Mouse (Mus musculus) embryo, embryonic 10 days (tissue): ENCODE measurements at regions not wholly inside any gene's neighbourhood (a gene's known extent, or its start where the extent isn't known, plus 50 kb on each side); places are given as distances from the start of the nearest gene placed in this dataset.
"Not testable (repeated sequence)": the region's sequence is repeated elsewhere in the genome, so short reads cannot be mapped to it uniquely, and the experiment has no call there.

ENCODE experiments used
- DNase-seq: peaks from one replicate; pipeline ENCODE4 v3.0.0-alpha.2; 2015; ENCODE audit warnings: low spot score

DNA sequence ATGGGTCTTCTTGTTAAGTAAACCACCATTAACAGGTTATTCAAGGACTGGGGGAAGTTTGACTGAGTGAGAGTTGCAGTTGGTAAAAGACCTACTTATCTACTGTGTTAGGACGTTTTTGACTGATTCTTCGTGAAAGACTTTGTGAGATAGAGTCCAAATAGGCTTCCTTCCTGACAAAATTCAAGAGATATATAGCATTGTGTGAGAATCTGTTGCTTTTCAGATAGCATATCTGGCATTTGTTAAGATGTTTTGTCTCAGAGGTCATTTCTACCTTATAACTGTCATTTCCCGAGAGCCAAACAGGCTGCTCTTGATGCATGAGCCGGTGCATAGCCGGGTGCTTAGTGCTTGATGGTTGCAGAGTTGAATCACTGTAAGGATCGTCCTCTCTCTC, 214.8 kb downstream of the Pten start:
- DNase-seq, result no peak

DNA sequence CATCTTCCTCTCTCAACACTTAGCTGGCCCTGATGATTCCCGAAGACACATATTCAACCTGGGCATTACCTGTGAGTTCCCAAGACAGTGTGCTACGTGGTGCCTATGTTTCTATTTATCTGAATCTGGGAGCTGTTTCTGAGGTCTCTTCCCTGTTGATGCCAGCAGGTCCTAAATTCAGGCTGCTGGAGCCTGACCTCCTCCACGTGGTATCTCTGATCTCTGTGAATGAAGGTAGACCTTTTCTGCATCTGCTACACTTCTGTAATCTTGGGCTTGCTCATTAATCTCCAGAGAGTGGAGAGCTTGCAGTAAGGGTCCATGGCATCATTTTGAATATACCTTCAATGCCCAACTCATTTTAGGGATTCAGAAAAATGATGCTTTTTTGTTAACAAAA, 215.8 kb downstream of the Pten start:
- no peak for DNase-seq

DNA sequence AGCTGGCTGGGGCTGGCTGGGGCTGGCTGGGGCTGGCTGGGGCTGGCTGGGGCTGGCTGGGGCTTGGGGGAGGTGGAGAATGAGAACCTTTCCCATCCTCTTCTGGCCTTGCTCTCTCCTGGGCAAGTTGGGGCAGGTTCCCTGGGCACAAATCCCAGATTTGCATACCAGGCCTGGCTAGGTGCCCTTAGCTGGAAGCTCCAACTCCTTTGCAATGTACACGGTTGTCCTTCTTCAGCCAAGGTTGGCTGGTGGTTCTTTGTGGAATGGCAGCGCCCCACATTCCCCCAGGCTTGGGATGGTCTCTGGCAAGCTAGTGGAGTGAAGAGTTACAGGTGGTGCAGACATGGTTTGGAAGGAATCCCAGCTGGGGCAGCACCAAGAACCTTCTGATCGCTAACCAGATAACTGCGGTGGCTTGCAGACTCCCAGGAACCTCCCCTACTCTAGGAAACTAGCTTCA, 217.5 kb downstream of the Pten start:
- DNase-seq, result no peak

DNA sequence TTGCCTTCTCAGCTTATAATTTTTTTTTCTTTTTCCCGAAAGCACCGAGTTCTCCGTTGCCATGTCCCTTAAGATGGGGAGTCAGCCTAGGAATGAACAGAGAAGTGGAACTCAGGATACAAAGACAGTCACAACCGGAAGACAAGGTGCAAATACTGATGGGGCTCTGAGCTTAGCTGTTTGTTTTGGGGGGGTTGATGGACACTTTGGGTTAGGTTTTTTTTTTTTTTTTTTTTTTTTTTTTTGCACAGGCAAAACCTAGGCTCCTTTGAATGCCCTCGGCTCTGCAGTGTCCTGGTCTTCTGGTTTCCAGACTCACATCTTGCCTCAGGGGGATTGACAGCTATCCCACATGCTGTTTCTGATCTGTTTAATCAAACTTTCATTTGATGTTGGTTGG, 218.0 kb downstream of the Pten start:
- DNase-seq, result no peak

DNA sequence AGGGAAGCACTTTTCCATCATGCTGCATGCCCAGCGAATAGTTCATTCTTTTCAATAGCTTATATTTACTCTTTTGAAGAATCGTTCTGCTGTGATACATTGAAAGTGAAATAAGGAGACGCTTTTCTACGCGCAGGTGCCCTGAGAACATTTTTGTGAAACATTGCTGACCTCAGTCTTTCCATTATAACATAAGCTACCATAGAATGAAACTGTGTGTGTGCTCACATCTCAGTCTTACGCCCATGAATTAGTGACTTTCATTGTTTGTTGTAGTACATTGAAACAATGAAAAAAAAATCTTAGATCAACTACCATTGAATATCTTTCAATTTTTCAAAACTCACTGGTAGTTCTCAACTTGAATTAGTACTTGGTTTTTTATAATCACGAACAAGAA, 219.2 kb downstream of the Pten start:
- no peak for DNase-seq

DNA sequence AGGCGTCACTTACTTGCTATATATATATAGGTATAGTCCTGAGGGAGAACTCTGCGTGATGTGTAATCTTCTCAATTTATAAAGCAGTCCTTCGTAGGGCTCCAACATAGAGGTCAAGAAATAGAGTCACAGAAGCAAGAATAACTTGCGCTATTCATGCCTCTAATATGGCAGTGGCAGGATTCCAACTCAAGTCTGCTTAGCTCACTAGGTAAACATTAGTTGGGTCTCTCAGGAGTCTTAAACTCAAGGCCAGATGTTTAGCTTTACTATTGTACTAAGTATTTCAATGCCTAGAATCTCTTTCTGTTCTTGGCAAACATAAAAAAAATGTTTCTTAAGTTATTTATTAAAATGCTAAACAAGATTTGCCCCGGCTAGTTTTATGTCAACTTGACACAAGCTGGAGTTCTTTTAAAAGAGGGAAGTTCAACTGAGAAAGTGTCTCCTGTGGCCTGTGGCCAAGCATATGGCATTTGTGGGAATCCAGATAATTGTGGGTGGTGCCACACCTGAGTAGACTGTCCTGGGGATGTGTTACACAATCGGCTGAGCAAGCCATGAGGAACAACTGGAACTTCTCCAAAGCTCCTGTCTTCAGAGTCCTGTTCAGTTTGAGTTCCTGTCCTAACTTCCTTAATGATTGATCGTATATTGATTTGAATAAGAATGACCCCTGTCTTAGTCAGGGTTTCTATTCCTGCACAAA, 220.9 kb downstream of the Pten start:
- no peak for DNase-seq

DNA sequence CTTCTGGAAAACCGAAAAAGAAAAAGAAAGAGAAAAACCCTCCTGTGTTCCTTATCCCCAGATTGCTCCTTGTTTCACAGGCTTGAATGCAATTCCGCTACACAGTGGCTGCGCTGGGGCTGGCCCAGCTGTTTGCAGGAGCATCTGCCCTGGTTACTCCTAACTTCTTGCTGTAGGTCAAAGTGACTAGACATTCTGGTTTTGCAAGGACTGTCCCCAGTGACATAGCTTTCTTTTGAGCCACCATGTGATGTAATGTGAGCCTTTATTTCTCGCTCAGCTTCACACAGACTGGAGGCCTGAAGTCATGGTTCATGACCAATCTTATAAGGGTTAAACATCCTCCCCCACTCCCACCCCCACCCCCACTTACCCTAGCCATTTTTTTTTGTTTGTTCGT, 222.8 kb downstream of the Pten start:
- peak; percentile 22 for DNase-seq

DNA sequence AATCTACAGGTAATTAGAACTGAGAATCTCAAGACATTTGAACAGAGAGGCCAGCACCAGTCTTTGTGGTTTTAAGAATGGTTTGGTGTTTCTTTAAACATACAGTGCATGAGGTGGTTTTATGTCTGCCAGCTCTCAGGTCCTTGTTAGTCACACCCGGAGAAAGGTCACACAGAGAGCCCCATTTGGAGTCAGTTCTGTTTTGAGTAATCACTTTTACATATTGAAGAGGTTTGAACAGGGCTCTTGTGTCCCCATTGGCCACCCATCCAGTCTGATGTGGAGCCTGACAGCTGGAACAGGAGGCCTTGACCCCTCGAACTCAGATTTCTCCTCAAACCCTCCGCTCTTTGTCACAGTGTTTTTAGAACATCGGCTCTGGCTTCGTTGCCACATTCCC, 231.4 kb downstream of the Pten start:
- DNase-seq, result peak; percentile 13

DNA sequence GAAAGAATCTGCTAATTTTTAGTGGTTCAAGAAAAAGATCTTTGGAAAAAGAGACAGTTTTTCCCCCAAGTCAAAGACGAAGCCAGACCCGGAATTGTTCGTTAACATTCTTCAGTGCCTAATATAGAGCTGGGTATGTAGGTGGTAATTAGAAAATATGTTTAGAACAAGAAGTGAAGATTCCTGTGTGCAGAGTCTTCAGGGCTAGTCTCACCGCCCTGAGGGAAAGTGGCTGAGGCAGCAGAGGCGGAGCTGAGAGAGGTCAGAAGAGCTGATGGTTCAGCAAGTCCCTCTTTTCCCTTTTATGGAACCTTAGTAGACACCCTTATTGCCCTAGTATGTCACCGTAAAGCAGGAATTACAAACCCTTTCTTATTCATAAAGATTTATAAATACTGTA, 232.0 kb downstream of the Pten start:
- DNase-seq, result peak; percentile 12

DNA sequence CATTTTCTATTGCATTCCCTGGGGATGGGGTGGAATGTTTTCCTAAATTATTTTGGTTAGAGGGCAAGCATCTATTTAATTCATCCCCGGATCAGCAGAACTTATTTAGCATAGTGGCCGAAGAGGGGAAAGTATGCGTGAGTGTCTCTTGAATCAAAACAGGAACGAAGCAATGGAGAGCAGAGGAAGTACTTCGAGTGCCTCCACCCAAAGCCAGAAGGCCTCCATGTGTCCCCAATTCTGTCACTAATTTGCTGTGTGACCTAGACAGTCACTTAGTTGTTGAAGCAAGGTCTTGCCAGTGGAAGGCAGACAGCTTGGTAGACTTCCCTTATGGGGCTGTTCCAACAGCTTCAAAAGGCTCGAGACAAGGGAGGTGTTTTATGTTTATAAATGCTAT, 233.3 kb downstream of the Pten start:
- peak; percentile 9 for DNase-seq

DNA sequence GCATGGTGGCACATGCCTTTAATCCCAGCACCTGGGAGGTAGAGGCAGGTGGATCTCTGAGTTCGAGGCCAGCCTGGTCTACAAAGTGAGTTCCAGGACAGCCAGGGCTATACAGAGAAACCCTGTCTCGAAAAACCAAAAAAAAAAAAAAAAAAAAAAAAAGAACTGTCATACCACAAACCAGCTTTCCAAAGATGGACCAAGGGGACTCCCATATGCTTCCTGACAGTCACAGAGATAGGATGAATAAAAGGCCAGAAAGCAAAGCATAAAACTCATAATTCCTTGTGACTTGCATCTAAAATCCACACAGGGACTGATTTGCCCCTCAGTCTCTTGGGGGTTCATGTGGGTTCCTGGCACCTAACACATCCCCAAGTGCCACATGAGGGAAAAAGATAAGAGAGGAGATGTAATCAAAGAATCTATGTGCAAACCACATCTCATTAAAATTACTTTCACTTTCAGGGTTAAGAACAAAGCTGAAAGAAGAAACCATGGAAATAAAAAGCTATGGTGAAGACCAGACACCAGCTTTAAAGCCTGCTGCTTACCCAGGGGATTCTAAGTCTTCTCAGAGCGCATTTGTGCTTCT, 241.4 kb downstream of the Pten start:
- DNase-seq, result no peak

DNA sequence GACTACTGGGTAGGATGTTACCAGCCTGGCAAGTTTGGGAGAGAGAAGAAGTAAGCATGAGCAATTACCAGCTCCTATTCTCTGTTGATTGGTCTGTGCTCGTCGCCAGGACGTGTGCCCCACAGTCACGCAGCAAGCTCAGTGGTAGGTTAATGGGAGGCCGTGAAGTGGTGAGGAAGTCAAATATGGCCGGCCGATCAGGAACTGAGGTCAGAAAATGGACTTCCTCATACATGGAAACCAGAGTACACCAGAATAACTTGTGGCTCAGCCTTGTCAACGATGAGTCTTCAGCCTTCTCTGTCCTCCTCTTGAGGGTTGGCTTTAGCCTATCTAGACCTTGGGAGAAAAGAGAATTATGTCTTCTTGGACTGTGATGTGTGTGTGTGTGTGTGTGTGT, 250.3 kb downstream of the Pten start:
- no peak for DNase-seq

DNA sequence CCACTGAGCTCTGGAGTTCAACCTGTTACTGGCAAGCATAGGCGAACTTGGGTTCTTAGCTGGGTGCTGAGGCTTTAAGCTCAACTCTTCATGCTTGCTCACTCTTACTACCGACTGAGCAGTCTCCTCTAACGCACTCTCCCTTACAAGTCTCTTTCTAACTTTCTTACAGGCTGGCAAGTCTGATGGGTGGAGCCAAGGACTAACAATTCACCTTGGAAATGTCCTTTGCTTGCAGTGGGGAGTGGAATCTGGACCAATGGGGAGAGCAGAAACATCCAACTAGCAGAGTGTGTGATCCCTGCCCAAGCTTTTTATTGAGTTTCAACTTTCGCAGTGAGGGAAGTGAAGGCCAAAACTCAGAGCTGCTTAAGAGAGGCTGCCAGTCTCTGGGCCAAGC, 250.8 kb downstream of the Pten start:
- DNase-seq, result no peak

DNA sequence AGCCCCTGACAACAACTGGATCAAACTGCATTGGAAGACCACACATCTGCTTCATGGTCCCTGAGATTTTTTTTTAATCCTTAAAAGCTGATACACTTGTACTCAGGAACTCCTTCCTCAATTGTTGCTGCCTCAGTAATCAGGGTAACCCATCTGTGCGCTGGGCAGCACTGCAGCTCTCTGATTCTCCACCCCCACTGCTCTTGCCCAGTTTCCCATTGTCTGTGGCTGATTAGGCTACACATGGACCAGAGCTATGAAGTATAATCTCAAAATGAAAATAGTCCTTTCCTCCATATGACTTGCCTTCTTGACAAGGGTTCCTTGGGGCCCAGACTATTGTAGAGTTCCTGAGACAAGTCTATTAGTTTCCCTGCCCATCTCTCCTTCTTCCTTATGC, 251.5 kb downstream of the Pten start:
- no peak for DNase-seq

DNA sequence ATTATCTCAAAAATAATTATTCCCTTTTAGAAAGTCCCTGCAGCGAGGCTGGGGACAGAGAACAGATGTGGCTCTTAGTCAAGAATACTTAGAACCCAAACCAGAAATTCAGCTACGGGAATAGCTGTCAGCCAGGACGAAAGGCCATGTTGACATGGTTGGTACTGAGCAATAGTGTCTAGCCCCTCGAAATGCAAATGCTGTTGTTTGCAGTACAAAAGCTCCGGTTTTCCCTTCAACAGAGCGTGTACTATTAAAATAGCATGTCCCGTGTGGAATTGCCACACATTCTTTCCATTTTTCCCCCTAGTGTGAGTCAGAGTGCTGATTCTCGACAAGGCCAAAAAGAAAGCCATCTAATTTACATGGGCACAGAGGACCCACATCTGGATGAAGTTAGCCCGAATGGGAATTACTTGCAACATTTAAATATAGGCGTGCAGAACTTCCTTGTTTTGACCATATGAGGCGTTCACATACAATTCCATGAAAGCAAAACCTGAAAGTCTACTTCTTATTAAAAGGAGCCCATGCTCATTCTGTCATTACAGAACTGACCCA, 253.7 kb downstream of the Pten start:
- no peak for DNase-seq

DNA sequence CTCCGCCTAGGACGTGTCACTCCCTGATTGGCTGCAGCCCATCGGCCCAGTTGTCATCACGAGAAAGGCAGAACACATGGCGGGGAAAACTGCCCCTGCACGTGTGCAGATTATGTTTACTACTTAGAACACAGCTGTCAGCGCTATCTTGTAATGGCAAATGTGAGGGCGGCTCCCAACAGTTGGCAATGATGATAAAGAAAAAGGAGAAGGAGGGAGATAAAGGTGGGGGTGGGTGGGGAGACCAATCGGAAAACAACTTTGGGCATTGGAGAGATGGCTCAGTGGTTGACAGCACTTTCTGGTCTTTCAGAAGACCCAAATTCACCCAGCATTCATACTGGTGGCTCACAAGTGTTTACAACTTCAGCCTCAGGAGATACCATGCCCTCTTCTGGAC, 257.6 kb downstream of the Pten start:
- DNase-seq, result not testable (repeated sequence)

DNA sequence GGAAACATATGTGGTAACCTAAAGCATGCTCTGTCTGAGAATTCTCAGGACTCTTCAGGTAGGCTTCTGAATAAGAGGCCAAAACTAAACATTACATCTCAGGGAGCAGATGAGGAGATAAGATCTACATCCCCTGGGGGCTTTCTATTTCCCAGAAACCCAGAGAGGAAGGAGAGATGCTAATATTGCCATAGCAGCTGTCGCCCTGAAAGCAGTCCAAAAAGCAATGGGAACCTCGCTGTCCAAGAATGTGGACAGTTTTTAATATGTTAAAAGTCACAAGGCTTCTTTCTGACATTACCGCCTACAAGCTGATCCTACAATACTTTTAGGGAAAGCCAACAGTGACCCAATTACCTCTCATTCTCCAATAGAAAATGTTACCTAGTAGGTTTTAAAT, 263.9 kb downstream of the Pten start:
- no peak for DNase-seq

DNA sequence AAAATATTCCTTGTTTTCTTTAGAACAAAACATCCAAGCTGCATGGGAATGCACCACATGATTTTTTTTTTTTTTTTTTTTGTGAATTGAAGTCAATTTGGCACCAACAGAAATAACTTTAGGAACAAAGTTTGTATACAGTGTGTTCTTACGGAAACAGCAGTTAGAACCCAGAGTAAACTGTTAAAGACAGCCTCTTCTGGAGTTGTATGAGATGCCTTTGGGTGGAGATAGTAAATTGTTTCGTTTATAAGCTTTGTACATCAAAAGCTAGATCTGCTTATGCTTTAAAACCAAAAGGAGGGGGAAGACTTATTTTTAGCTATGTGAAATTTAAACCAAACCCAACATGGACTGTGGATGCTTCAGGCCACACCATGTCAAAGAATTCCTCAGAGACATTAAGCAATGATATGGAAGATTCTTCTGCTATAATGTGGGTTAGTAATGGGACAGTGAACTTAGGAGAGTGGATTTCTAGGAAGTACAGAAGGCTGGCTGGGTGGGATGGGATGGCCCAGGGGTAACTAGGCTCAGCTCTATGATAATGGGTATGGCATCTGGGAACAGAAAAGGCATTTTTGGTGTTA, 265.6 kb downstream of the Pten start:
- no peak for DNase-seq

DNA sequence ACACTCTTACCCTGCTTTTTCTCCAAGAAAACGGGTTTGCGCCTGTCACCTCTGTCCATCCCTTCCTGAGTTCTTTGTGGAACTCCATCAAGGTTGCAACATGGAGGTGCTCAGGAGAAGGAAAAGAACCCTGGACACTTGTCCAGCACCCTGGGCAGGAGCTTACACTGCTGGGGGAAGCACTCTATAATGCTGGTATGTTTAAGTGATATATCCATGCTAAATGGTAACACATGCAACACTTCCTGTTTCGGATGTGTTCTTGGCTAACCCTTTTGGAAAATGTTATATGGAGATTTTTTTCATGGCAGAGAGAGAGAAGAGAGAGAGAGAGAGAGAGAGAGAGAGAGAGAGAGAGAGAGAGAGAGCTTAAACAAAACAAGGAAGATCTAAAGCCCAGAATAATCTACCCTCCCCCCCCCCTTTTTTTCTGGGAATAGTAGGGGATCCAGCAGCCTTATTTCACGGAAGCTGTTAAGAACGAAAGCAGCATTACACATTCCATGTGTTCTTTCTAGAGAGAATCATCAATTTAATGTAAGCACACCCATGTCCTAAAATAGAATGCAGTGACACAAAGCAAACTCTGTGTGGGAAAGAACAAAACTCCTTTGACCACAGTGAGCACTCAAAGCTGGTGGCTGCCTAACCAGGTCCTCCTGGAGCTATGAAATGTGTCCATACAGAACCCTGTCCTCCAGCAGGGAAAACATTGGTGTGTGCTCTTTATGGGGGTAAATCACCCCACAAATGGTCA, 272.6 kb downstream of the Pten start:
- no peak for DNase-seq

DNA sequence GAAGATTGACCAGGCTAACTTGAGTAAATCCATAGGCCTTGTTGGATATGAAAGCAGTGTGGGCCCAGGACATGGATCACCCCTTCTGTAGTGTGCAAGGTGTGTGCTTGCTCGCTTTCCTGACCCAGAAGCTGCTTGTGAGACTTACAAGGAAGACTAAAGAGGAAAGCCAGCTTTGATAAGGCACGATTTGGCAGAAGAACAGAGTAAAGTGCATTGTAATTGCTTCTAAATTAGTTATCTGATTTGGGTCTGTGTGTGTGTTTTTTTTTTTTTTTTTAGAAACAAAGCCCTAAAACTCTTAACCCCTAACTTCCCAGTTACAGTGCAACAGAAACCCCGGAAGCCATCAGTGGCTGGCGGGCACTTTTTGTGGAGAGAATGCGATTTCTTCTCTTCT, 283.2 kb downstream of the Pten start:
- no peak for DNase-seq

DNA sequence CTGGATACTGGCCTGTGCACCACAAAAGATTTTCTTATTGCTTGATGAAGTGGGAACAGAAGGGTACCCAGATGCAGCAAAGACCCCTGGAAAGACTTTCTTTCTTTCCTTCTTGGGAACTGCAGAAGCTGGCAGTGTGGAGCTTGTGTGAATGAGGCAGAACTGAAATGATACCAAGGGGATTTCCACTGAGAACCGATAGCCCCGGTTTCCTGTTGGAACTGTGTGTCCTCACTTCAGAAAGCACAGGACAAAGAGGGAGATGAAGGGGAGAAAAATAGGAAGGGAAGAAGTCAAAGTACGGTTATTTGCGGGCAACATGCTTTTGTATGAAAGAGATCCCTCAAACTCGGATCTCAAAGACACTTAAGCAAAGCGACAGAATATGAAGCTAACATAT, 283.7 kb downstream of the Pten start:
- no peak for DNase-seq

DNA sequence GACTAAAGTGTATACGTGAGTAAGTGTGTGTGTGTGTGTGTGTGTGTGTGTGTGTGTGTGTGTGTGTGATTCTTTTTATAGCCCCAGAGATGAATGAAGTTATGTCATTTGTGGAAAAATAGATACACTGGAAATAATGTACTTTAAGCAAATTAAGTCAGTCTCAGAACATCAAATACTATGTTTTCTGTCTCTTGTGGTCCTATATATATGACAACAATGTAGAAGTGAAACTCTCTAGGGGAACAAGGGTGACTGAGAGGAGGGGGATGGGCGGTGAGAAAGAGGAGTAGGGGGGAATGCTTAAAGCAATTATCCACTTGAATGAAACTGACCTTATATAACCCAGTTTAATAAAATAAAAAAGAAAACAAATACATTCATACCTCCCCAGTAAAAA, 285.5 kb downstream of the Pten start:
- DNase-seq, result no peak

DNA sequence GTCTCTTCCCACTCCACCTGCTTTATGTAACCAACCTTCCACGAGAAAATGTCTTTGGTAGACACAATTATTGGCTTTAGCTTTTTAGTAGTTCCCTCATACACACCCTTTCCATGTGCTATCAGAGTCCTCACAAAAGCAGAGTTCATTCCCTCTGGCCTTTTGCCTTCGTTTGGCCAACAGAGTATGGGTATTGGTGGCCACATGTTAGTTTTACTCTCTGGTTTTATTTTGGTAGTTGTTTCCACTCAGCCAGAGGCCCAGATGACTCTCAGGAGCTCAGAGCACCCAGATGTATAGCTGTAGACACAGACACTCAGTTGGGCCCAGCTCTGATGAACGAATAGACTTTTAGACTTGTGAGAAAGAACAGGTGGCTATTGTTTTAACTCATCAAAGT, 286.4 kb downstream of the Pten start:
- DNase-seq, result no peak
